In genomic region chr15:96566850-96567271, GRCm38 (mm10) we compare ENCODE assay signal across 8 mouse cellular contexts.
DNase-seq lines count a peak whose midpoint lies in the region; ATAC-seq and TF ChIP-seq lines count a peak whose summit lies in the region.

No protein-coding gene starts in this region.

- TF ChIP-seq EP300 in liver, embryonic 14.5 days (IDR thresholded peaks at IDR 0.05; ENCODE audit: low read depth) = no peak

- H3K4me1 ChIP-seq in ES-E14 (ENCODE audit: control insufficient read depth in 2 of 2, insufficient read depth in 2 of 2, low read length in 2 of 2, poor library complexity in 1 of 2) = peaks cover 0 to 7% of the 10 kb centered on the region in 2 experiments; a peak in 1 of 4 replicates
- peaks cover 0 to 25% of the 10 kb centered on the region in 2 experiments; a peak in 3 of 4 replicates for H3K4me1 ChIP-seq in liver, embryonic 14.5 days (replicated peaks; ENCODE audit: control insufficient read depth in 2 of 2, insufficient read depth in 2 of 2, low read length in 1 of 2)

- DNase-seq in ES-E14 (ENCODE audit: low read depth, low spot score) = peak; percentile 87
- DNase-seq in c-Kit-positive CD71-negative TER-119-negative erythroid progenitor cells, embryonic 14.5 days (ENCODE audit: low read depth) = peak; percentile 31
- DNase-seq in gastrocnemius, postnatal 25 days = peak; percentile 26
- no peak for DNase-seq in liver, embryonic 14.5 days (ENCODE audit: low read depth in 3 of 3, low spot score in 3 of 3)
- peak; percentile 17 to 28 for DNase-seq in natural killer cell, adult 2 months (ENCODE audit: low spot score in 2 of 2)
- DNase-seq in urinary bladder, postnatal 25 days (ENCODE audit: low spot score) = peak; percentile 32
- DNase-seq in frontal cortex, adult 2 months (ENCODE audit: extremely low spot score in 1 of 2, low spot score in 1 of 2) = no peak

- in situ Hi-C loops in ES-E14 (cut with MboI; ENCODE audit: low sequenced_read_pairs in 2 of 2, unreplicated experiment in 2 of 2) = no loop called here

- peak overlapping the region; percentile 59 for H3K4me2 ChIP-seq in liver, embryonic 14.5 days (ENCODE audit: low read depth)

- peak overlapping the region; percentile 71 to 92 for H3K4me3 ChIP-seq in ES-E14 (ENCODE audit: insufficient read depth in 1 of 2, low read depth in 1 of 2, low read length in 2 of 2, poor library complexity in 1 of 2, severe bottlenecking in 1 of 2)
- H3K4me3 ChIP-seq in liver, embryonic 14.5 days (ENCODE audit: insufficient read depth in 1 of 2, low read depth in 2 of 2, low read length in 2 of 2) = peak overlapping the region; percentile 39 to 70

- no peaks in the 10 kb centered on the region for H3K9me3 ChIP-seq in ES-E14 (ENCODE audit: control insufficient read depth, insufficient read depth, low read depth, low read length)
- no peaks in the 10 kb centered on the region for H3K9me3 ChIP-seq in liver, embryonic 14.5 days (ENCODE audit: control insufficient read depth, low read length)

- no peaks in the 10 kb centered on the region for H3K27me3 ChIP-seq in liver, embryonic 14.5 days (ENCODE audit: control insufficient read depth, insufficient read depth, low read length)

- H3K36me3 ChIP-seq in ES-E14 (ENCODE audit: control insufficient read depth, insufficient read depth, low read length, poor library complexity, severe bottlenecking) = no peaks in the 10 kb centered on the region
- H3K36me3 ChIP-seq in liver, embryonic 14.5 days (replicated peaks; ENCODE audit: control insufficient read depth, insufficient read depth, low read depth) = no peaks in the 10 kb centered on the region

- H3K9ac ChIP-seq in ES-E14 (ENCODE audit: insufficient read depth, low read depth, low read length, poor library complexity, severe bottlenecking) = peak overlapping the region; percentile 78
- H3K9ac ChIP-seq in liver, embryonic 14.5 days (replicated peaks) = peak overlapping the region; percentile 36

- WGBS in liver, embryonic 14.5 days (ENCODE audit: insufficient replicate concordance) = 5% methylated on average over 14 of the region's 14 CpGs

- peak; percentile 80 for ATAC-seq in inflammation-experienced regulatory T-cells, adult 6 months
- peak; percentile 49 for ATAC-seq in liver, embryonic 14.5 days (ENCODE audit: insufficient read depth)

- peak overlapping the region; percentile 59 for H3K27ac ChIP-seq in ES-E14 (ENCODE audit: insufficient read depth, low read depth, low read length, poor library complexity, severe bottlenecking)
- H3K27ac ChIP-seq in liver, embryonic 14.5 days = no peak overlapping the region

- peak; percentile 39; the same call in 1 of the 2 replicates for TF ChIP-seq CTCF in liver, embryonic 14.5 days (IDR thresholded peaks at IDR 0.05; ENCODE audit: low read depth)

TF ChIP-seq in ES-E14, 5 proteins besides CTCF, POLR2A, EP300 and RAD21:
- TF ChIP-seq MAFK (IDR thresholded peaks at IDR 0.05; ENCODE audit: insufficient read depth, low read depth, low read length) (no peak), ZC3H11A (IDR thresholded peaks at IDR 0.05; ENCODE audit: borderline replicate concordance, low read depth, low read length) (no peak), CHD2 (IDR thresholded peaks at IDR 0.05; ENCODE audit: low read depth, low read length) (no peak)

Comparison
In these comparisons a context has a peak if more than half of its experiments do, and no peak if none do; other contexts are left out.
1. DNase-seq: peak in ES-E14 (single experiment), c-Kit-positive CD71-negative TER-119-negative erythroid progenitor cells, embryonic 14.5 days (single experiment), gastrocnemius, postnatal 25 days (single experiment), natural killer cell, adult 2 months (2 of 2) and urinary bladder, postnatal 25 days (single experiment); none in liver, embryonic 14.5 days (0 of 3) and frontal cortex, adult 2 months (0 of 2).